Mouse (Mus musculus) E14TG2a.4 (cell line): Measurements from ENCODE around the gene Mageb1.
"Not testable (repeated sequence)": the region's sequence is repeated elsewhere in the genome, so short reads cannot be mapped to it uniquely, and the experiment has no call there.

Experiments used
- CTCF ChIP-seq: conservative IDR thresholded peaks from 2 replicates; pipeline ENCODE4 v1.5.1; 2014; ENCODE audit warnings: low read length
- NANOG ChIP-seq: IDR thresholded peaks from 2 replicates; pipeline ENCODE4 v1.6.1; 2014; ENCODE audit warnings: borderline replicate concordance, low read length, mixed read lengths
- POU5F1 ChIP-seq: IDR thresholded peaks from 2 replicates; pipeline ENCODE4 v1.6.1; 2014; ENCODE audit warnings: low read length, borderline replicate concordance

DNA sequence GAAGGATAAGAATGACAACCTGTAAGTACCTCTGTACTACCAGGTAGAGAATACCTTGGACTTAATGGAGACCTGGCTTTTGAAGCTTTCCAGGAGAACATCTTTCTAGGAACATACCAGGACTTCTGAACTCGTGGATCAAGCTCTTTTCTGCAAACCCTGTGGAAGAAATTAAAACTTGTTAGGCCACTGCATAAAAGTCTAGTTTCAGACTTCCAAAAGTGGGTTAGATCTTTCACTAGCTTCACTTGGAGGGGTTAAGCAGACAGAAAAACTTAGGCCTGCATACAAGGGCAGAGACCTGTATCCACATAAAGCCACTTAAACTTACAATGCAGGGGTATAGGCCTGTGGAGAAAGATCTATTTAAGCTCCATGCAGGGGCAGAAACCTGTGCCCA is at the start of gene Mageb1:
- TF ChIP-seq CTCF, POU5F1, NANOG: not testable (repeated sequence)
